Mouse (Mus musculus) kidney, embryonic 15.5 days (tissue): Measurements from ENCODE around the gene Asic3. TPM values are rescaled to one million over a fixed set of nuclear protein-coding genes. Genes with fewer than 3 reads are reported as not detected.

Source experiments
- ATAC-seq: fragments of 200-750 bp; cut with Nextera tagmentation; replicated peaks from 2 replicates; pipeline ENCODE4 v1.8.0; 2017; ENCODE audit warnings: moderate TSS enrichment; ENCODE audit not compliant: low FRiP score
- H3K27ac ChIP-seq: fragments of 300-500 bp; sonication (generic); 2 replicates; pipeline ENCODE4 v1.5.1; 2015; ENCODE audit warnings: mild to moderate bottlenecking, inconsistent platforms
- H3K27me3 ChIP-seq: fragments of 300-500 bp; sonication (generic); 2 replicates; pipeline ENCODE4 v1.6.1; 2015; ENCODE audit warnings: inconsistent platforms
- H3K36me3 ChIP-seq: fragments of 300-500 bp; sonication (generic); 2 replicates; pipeline ENCODE4 v1.6.1; 2015; ENCODE audit warnings: inconsistent platforms
- H3K4me1 ChIP-seq: fragments of 300-500 bp; sonication (generic); 2 replicates; pipeline ENCODE4 v1.6.1; 2015; ENCODE audit warnings: inconsistent platforms
- H3K4me2 ChIP-seq: fragments of 300-500 bp; sonication (generic); 2 replicates; pipeline ENCODE4 v1.6.1; 2015; ENCODE audit warnings: moderate library complexity, mild to moderate bottlenecking, inconsistent platforms
- H3K4me3 ChIP-seq: fragments of 300-500 bp; sonication (generic); replicated peaks from 2 replicates; pipeline ENCODE4 v1.5.1; 2015; ENCODE audit warnings: mild to moderate bottlenecking, inconsistent platforms
- H3K9ac ChIP-seq: fragments of 300-500 bp; sonication (generic); 2 replicates; pipeline ENCODE4 v1.6.1; 2015; ENCODE audit warnings: mild to moderate bottlenecking, inconsistent platforms
- H3K9me3 ChIP-seq: fragments of 300-500 bp; sonication (generic); replicated peaks from 2 replicates; pipeline ENCODE4 v1.6.1; 2016; ENCODE audit warnings: inconsistent platforms
- WGBS: fragments of 180-500 bp; shearing (Covaris S2); methylation state at CpG from one replicate; pipeline ENCODE4 v1.1.7; 2015; ENCODE audit warnings: mixed read lengths; 5-methylcytosine and 5-hydroxymethylcytosine counted together
- polyA plus RNA-seq: library from polyadenylated mRNA; unstranded; fragments of >200 nt; fragmentation: Nextera tagmentation; extraction: Ambion mirVana; gene quantifications from 2 replicates; pipeline ENCODE4 v1.2.1, GENCODE M21; 2015

Asic3 gene
- polyA plus RNA-seq, 1 experiment from 2014 or later, result 0.39 TPM

DNA sequence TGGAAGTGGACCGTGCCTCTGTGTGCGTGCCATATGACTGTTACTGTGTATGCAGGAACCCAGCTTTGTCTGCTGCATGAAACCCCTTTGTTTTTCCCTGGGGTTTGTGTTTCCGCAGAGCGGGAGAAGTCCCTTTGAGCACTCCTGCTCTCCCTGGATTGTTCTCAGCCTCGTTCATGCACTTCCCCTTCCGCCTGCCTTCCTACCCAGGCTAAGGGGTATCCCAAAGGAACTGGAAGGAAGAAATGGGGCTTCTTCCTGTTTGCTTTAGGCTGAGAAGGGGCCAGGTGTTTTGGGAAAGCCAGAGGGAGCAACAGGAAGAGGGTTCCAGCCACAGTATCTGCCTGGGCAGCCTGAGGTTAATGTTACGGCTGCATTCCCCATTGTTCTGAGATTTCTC, 42.4 kb downstream of the Asic3 start:
- no peak for ATAC-seq
- Histone ChIP-seq H3K4me3 (no peak overlapping the region), H3K36me3 (peaks cover 16% of the 10 kb centered on the region), H3K27me3 (no peaks in the 10 kb centered on the region), H3K4me2 (peak overlapping the region; percentile 94), H3K9ac (no peak overlapping the region), H3K9me3 (no peaks in the 10 kb centered on the region), H3K4me1 (peaks cover 55% of the 10 kb centered on the region), H3K27ac (peak overlapping the region; percentile 81)
- WGBS, result 69% methylated on average over 7 of the region's 7 CpGs

DNA sequence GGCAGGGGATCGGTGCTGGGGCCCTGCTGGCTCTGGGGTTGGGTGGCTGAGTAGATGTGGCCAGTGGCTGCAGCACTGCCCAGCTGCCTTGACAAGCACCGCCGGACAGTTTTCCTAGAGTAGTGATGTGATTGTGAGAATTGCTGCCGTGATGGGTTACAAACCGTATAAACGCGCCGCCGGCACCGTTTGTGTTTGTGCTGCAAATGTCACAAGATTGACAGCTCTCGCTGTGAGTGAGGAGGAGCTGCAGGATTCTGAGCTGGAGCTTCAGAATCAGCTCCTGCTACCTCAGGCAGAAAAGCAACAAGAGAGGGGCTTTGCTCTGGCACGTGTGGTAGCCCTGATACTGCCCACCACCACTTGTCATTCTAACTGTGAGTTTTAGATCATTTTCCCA, 53.6 kb downstream of the Asic3 start:
- WGBS, result 77% methylated on average over 12 of the region's 12 CpGs
- H3K9me3 ChIP-seq, result no peaks in the 10 kb centered on the region
- no peaks in the 10 kb centered on the region for H3K27me3 ChIP-seq
- no peak overlapping the region for H3K27ac ChIP-seq
- 0 out of 2 replicates have a peak, but pooled peaks cover 12% of the 10 kb centered on the region for H3K4me1 ChIP-seq
- H3K4me3 ChIP-seq, result no peak overlapping the region
- H3K4me2 ChIP-seq, result no peak overlapping the region
- no peak overlapping the region for H3K9ac ChIP-seq
- peaks cover under 1% of the 10 kb centered on the region for H3K36me3 ChIP-seq
- ATAC-seq, result no peak

Other genes starting within 250 kb of the Asic3 start
- gene Nupl2, start 248.4 kb upstream of the Asic3 start, polyA plus RNA-seq, result 15.4 and 16.6 TPM in 2 replicates
- 7.1 and 7.2 TPM in 2 replicates for gene Kcnh2, start 61.8 kb upstream of the Asic3 start, polyA plus RNA-seq
- 15.4 and 18.4 TPM in 2 replicates for gene Nos3, start 48.6 kb upstream of the Asic3 start, polyA plus RNA-seq
- 0.82 and 1.1 TPM in 2 replicates for gene Atg9b, start 21.2 kb upstream of the Asic3 start, polyA plus RNA-seq
- gene Abcb8, start 19.7 kb upstream of the Asic3 start, polyA plus RNA-seq, result 59.2 and 62.0 TPM in 2 replicates
- 50.1 and 52.2 TPM in 2 replicates for gene Cdk5, start 10.1 kb downstream of the Asic3 start, polyA plus RNA-seq
- 42.3 and 42.7 TPM in 2 replicates for gene Slc4a2, start 10.4 kb downstream of the Asic3 start, polyA plus RNA-seq
- gene Fastk, start 31.9 kb downstream of the Asic3 start, polyA plus RNA-seq, result 116 and 125 TPM in 2 replicates
- 25.2 and 26.5 TPM in 2 replicates for gene Tmub1, start 34.5 kb downstream of the Asic3 start, polyA plus RNA-seq
- gene Agap3, start 38.8 kb downstream of the Asic3 start, polyA plus RNA-seq, result 18.8 and 21.0 TPM in 2 replicates
- 0.04 and 0.10 TPM in 2 replicates for gene Gbx1, start 113.8 kb downstream of the Asic3 start, polyA plus RNA-seq
- gene Asb10, start 127.6 kb downstream of the Asic3 start, polyA plus RNA-seq, result 0.61 and 0.67 TPM in 2 replicates
- 0.23 TPM in 2 replicates for gene 4931409K22Rik, start 143.4 kb downstream of the Asic3 start, polyA plus RNA-seq
- 118 TPM in 2 replicates for gene Abcf2, start 164.1 kb downstream of the Asic3 start, polyA plus RNA-seq
- gene Chpf2, start 173.3 kb downstream of the Asic3 start, polyA plus RNA-seq, result 23.2 and 24.7 TPM in 2 replicates
- 26.5 and 33.4 TPM in 2 replicates for gene Smarcd3, start 211.0 kb downstream of the Asic3 start, polyA plus RNA-seq